Mouse (Mus musculus) heart, postnatal 4 days (tissue): ENCODE measurements around the gene Rad17. TPM values are rescaled to one million over a fixed set of nuclear protein-coding genes. Genes with fewer than 3 reads are reported as not detected.

Experiments used
- DNase-seq: peaks from one replicate; pipeline ENCODE4 v3.0.0; 2021
- total RNA-seq, 2 experiments: library from RNA; stranded (reverse); gene quantifications; 2 replicates each; pipeline ENCODE4 v1.2.3; 2021

Rad17 gene
- 10 to 100 TPM; 21.8 to 22.5 TPM for total RNA-seq

GRCm38 (mm10) chr13:100650550-100651438, at the start of gene Rad17, which contains the start of gene Ak6:
Gene Rad17, minus strand, starts transcription at chr13:100651051.
Gene Ak6, plus strand, starts transcription at chr13:100650979.
- DNase-seq: peak; percentile 95

DNA sequence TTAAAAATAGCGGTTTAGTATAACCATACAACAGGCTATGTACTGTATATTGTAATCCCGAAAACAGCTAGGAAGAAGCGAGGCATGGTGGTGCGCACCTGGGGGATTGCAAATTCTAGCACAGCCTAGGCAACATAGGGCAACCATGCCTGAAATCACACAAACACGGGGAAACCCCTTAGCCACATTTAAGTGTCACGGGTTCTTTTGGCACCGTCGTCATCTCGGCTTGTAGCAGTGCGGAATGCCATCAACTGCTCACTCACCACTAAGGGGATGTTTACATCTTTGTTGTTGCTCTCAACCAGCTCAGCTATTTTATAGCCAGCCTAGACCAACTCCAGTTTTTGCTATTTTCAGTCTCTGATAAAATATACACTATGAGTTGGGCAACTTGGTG, 48.0 kb upstream of the Rad17 start:
- DNase-seq: no peak

- DNase-seq: no peak
Observed at GRCm38 (mm10) chr13:100697541-100697940, 46.7 kb upstream of the Rad17 start.

DNA sequence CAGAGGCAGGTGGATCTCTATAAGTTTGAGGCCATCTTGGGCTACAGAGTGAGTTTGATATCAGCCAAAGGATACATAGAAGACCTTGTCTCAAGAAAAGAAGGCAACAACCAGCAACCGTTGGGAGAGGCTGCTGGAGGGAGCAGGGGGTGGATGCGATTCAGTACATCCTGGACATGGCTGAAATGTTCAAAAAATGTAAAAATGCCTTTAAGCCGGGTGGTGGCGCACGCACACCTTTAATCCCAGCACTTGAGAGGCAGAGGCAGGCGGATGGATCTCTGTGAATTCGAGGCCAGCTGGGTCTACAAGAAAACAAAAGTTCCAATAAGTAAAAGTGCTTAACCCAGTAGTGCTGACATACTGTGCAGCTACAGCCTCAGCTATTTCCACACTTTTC, 36.7 kb upstream of the Rad17 start:
- DNase-seq: no peak

GRCm38 (mm10) chr13:100684355-100684754, 33.5 kb upstream of the Rad17 start:
- DNase-seq: no peak

DNA sequence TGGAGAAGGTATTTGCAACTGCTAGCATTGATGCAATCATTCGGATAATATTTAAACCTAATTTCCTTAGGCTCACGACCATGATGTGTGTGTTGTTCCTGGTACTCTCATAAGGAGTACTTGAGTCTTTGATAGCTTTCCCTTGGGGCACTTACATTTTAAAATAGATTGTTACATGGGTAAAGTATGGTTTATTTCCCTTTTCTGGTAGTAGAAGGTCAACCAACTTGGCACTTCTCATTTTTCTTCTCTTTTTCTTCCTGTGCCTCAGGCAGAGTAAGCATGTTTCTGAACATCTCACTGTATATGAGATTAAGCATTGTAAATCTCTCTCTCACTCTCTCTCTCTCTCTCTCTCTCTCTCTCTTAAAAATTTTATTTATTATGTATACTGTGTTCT, 32.0 kb upstream of the Rad17 start:
- DNase-seq: no peak

DNA sequence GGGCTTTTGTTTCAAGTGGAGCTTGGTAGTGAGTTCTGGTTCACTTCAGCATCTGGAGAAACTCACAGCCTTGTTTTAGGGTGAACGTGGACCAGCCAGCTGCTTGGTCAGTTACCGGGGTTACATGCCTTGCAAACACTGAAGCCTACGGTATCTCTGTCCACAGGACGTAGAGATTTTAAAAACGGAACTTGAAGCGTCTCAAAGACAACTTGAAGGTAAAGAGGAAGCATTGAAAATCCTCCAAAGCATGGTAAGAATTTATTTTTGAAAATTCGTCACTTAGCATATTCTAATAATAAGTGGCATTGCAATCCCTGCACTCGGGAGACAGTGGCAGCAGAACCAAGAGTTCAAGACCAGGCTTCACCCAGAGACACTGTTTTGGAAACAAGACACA, 30.8 kb upstream of the Rad17 start:
- DNase-seq: no peak

GRCm38 (mm10) chr13:100675936-100676635, 25.2 kb upstream of the Rad17 start:
- no peak for DNase-seq

DNA sequence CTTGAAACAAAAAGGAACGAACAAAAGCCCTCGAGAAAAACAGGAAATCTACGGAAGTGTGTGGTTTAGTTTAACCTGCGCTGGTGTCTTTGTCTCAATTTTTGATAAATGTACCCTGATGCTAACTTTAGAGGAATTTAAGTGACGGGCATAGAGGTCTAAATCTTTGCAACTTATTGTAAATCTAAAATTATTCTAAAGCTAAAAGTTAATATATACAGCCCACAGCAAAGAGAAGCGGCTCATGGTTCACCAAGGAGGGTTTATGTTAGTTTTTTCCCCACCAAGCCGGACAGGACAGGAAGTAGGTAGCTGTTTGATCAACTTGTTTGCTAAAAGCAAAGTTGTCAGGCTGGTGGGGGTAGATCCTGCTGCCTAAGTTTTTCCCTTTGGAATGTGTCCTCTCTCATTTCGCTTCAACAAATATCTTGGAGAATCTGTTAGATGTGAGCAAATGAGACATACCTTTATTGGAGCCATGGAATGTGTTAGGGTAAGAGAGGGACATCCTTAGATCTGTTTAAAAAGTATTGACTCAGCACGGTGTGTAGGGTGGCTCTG, 19.4 kb upstream of the Rad17 start:
- no peak for DNase-seq

DNA sequence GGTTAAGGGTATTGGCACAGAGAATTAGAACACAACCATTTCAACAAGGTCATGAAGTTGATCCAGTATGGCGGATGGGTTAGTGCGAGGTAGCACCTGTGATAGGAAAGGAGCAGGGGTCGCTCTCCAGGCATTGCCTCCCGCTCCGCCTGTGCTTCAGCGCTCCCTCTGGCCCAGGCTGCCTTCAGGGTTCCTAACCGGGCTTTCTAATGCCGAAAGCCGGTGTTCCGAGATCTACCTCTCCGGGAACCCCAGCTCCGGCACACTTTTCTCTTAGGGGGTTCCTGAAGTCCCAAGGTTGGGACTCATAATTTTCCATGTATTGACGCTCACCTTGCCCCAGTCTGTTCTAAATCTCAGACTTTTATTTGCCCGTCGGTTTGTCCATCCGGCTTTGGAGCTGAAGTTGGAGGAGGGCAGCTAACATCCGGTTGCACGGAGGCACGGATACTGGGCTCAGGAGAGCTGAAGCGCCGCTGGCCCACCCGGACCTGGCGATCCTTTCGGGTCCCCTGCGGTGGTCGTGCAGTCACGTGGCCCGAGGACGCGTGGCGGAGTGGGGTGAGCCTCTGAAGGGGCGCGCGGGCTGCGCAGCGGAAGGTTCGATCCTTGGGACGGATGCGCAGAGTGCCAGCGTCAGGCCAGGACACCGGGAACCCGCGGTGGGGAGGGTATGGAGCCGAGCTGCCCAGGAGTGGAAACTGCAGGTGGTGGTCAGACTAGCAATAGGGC, 18.6 kb upstream of the Rad17 start, which contains the start of gene Ccdc125:
Gene Ccdc125 (plus strand): TSS at position 427 of the 732 bp plus-strand sequence.
- peak; percentile 37 for DNase-seq

- peak; percentile 73 for DNase-seq
Observed at GRCm38 (mm10) chr13:100659864-100660456, 9.1 kb upstream of the Rad17 start.

- DNase-seq: no peak
Observed at GRCm38 (mm10) chr13:100658091-100658490, 7.2 kb upstream of the Rad17 start.

- no peak for DNase-seq
Observed at GRCm38 (mm10) chr13:100651439-100652186, 762 bp upstream of the Rad17 start, which contains the start of gene Taf9. Gene Taf9, plus strand, starts transcription at chr13:100651579.

- DNase-seq: no peak
Observed at GRCm38 (mm10) chr13:100648223-100648622, 2.6 kb downstream of the Rad17 start.

GRCm38 (mm10) chr13:100642471-100643209, 8.2 kb downstream of the Rad17 start:
- DNase-seq: no peak

DNA sequence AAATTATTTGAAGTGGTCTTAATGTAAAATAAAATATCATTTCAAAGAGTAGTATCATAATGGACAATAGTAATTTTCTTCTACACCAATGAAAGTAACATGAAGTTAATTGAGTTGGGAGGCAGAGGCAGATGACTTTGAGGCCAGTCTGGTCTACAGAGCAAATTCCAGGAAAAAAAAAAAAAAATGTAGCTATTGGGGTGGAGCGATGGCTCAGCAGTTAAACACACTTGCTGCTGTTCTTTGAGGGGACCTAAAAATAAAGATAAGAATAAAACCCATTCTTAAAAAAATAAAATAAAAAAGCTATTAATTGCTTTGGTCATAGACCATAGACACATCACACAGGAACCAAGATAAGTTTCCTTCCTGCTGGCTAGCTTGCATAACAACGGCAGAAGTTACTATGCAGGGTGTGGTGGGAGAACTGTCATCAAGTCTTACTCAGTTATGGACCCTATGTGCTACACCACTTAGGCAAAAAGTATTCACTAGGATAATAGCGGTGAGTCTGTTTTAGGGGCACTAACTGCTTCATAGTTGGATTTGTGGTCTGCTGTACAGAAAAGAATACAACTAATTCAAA, 16.7 kb downstream of the Rad17 start:
- DNase-seq: no peak

DNA sequence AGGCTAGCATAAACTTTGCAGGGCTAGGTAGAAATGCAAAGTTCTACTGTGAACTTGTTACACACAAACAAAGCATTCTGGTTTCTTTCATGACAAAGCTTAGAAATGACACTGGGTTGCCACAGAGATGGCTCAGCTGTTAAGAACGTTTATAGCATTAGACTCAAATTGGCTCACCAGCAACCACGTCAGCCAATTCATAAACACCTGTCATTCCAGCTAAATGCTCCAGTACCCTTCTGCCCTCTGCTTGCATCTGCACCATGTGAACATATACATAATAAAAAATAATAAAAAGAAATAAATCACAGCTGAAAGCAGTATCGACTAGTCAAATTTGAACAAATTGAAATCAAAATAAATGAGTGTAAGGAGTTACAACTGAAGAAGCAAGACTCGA, 28.6 kb downstream of the Rad17 start:
- no peak for DNase-seq

- DNase-seq: no peak
Observed at GRCm38 (mm10) chr13:100617583-100617982, 33.3 kb downstream of the Rad17 start.

DNA sequence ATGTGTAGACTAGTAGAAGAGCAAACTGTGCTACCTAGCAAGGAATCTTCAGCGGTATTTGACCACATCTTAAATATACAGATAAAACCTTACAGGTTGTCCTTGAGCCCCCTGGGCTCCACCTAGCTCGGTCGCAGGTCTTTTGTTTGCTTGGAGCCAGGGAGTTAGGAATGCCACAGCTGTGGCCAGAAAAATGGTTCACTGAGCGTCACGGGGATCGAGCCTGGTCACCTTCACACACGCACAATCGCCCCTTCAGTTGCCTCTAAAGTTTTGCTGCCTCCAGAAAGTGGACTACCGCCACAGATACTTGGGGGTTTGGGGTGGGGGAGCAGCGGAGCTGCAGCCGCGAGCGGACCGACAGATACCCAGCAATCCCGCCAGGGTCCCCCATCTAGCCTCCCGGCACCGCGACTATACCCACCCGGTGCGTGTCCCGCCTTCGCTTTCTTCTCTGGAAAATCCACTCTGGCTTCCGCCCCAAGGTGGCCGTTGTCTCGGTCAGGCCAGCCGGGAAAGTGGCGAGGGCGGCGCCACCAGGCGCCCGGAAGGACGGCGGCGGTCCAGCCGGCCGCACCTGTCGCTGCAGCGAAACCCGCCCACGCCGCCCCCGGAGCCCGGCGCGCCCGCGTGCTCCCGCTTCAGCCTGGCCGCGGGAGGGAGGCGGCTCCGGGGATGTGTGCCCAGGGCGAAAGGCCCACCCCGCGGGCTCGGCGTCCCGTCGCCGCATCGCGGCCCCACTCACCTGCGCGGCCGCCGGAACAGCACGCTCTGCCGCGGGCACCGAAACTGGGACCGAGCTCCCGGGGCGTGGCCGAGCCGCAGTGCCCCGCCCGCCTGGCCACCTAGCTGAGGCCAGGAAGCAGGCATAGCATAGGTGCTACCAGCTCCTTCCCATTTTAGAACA, 34.4 kb downstream of the Rad17 start, which contains the start of gene Marveld2:
Gene Marveld2 (minus strand): TSS at position 791 of the 907 bp plus-strand sequence.
- DNase-seq: peak; percentile 50
